Mouse (Mus musculus) hindbrain, embryonic 13.5 days (tissue): ENCODE measurements around the gene Ss18l2. TPM values are rescaled to one million over a fixed set of nuclear protein-coding genes. Genes with fewer than 3 reads are reported as not detected.

Experiments
- ATAC-seq: fragments of 200-750 bp; cut with Nextera tagmentation; 2 replicates; pipeline ENCODE4 v1.8.0; 2017; ENCODE audit warnings: moderate TSS enrichment; ENCODE audit not compliant: low FRiP score
- H3K27ac ChIP-seq: fragments of 300-500 bp; sonication (generic); 2 replicates; pipeline ENCODE4 v1.5.1; 2015; ENCODE audit warnings: inconsistent platforms, mild to moderate bottlenecking, moderate library complexity
- H3K27me3 ChIP-seq: fragments of 300-500 bp; sonication (generic); 2 replicates; pipeline ENCODE4 v1.6.1; 2015; ENCODE audit warnings: mild to moderate bottlenecking, inconsistent platforms
- H3K36me3 ChIP-seq: fragments of 300-500 bp; sonication (generic); 2 replicates; pipeline ENCODE4 v1.6.1; 2015; ENCODE audit warnings: mild to moderate bottlenecking, inconsistent platforms
- H3K4me1 ChIP-seq: fragments of 300-500 bp; sonication (generic); replicated peaks from 2 replicates; pipeline ENCODE4 v1.6.1; 2015; ENCODE audit warnings: inconsistent platforms
- H3K4me2 ChIP-seq: fragments of 300-500 bp; sonication (generic); 2 replicates; pipeline ENCODE4 v1.6.1; 2015; ENCODE audit warnings: inconsistent platforms, mild to moderate bottlenecking, moderate library complexity
- H3K4me3 ChIP-seq: fragments of 300-500 bp; sonication (generic); 2 replicates; pipeline ENCODE4 v1.5.1; 2015; ENCODE audit warnings: mild to moderate bottlenecking, inconsistent platforms
- H3K9ac ChIP-seq: fragments of 300-500 bp; sonication (generic); 2 replicates; pipeline ENCODE4 v1.6.1; 2015; ENCODE audit warnings: mild to moderate bottlenecking, inconsistent platforms
- H3K9me3 ChIP-seq: fragments of 300-500 bp; sonication (generic); 2 replicates; pipeline ENCODE4 v1.6.1; 2016; ENCODE audit warnings: inconsistent platforms
- WGBS: fragments of 180-500 bp; shearing (Covaris S2); methylation state at CpG from one replicate; pipeline ENCODE4 v1.1.7; 2015; 5-methylcytosine and 5-hydroxymethylcytosine counted together
- polyA plus RNA-seq: library from polyadenylated mRNA; unstranded; fragments of >200 nt; fragmentation: Nextera tagmentation; extraction: Ambion mirVana; gene quantifications from 2 replicates; pipeline ENCODE4 v1.2.1, GENCODE M21; 2015

Ss18l2 gene
- 162 and 166 TPM in 2 replicates for polyA plus RNA-seq

GRCm38 (mm10) chr9:121709898-121710583 is at the start of gene Ss18l2:
Gene Ss18l2, plus strand, starts transcription at chr9:121710329.
- peak within 1 kb of the TSS; percentile 97 for H3K27ac ChIP-seq
- ATAC-seq = peak; percentile 98
- WGBS = 4% methylated on average over 37 of the region's 37 CpGs
- H3K36me3 ChIP-seq = peaks cover 17% of the 10 kb centered on the region
- H3K9ac ChIP-seq = peak within 1 kb of the TSS; percentile 94
- H3K4me3 ChIP-seq = peak within 1 kb of the TSS; percentile 91
- H3K4me1 ChIP-seq = peaks cover 33% of the 10 kb centered on the region
- H3K9me3 ChIP-seq = no peaks in the 10 kb centered on the region
- 0 out of 2 replicates have a peak, but pooled peaks cover 4% of the 10 kb centered on the region for H3K27me3 ChIP-seq
- H3K4me2 ChIP-seq = peak within 1 kb of the TSS; percentile 85

DNA sequence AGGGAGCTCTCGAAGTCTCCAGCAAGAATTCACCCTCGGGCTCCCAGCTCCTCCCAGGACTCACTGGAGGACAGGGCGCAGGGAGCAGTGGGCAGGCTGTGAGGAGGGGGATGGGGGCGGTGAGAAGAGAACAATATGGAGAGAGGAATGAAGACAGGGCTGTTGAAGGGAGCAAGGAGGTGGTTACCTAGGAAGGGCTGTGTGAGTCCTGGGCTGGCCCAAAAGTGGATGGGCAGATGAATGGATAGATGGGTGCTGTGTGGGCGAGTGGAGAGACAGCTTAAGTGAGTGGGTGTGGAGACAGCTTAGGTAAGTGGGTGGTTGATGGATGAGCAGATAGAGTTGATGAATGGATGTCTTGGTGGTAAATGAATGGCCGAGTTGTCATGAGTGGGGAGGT is 46.7 kb upstream of the Ss18l2 start:
- peaks cover 17% of the 10 kb centered on the region for H3K4me1 ChIP-seq
- no peak overlapping the region for H3K4me3 ChIP-seq
- no peaks in the 10 kb centered on the region for H3K36me3 ChIP-seq
- WGBS = 74% methylated on average over 6 of the region's 6 CpGs
- no peak overlapping the region for H3K27ac ChIP-seq
- no peak overlapping the region for H3K4me2 ChIP-seq
- ATAC-seq = no peak
- no peak overlapping the region for H3K9ac ChIP-seq
- no peaks in the 10 kb centered on the region for H3K9me3 ChIP-seq
- peaks cover 22% of the 10 kb centered on the region for H3K27me3 ChIP-seq

GRCm38 (mm10) chr9:121664104-121664503 is 46.0 kb upstream of the Ss18l2 start:
- Histone ChIP-seq H3K4me2 (no peak overlapping the region), H3K4me3 (no peak overlapping the region), H3K27me3 (peaks cover 28% of the 10 kb centered on the region), H3K4me1 (peaks cover 22% of the 10 kb centered on the region), H3K36me3 (no peaks in the 10 kb centered on the region), H3K27ac (no peak overlapping the region), H3K9ac (no peak overlapping the region), H3K9me3 (no peaks in the 10 kb centered on the region)
- no peak for ATAC-seq
- WGBS = 85% methylated on average over 5 of the region's 5 CpGs

- WGBS = 62% methylated on average over 16 of the region's 16 CpGs
- peak; percentile 46; the same call in 1 of the 2 replicates for ATAC-seq
- peak overlapping the region; percentile 73 for H3K27ac ChIP-seq
These were observed 43.0 kb upstream of the Ss18l2 start for GRCm38 (mm10) chr9:121666957-121667630.

GRCm38 (mm10) chr9:121667822-121668221 is 42.3 kb upstream of the Ss18l2 start:
- Histone ChIP-seq H3K4me3 (no peak overlapping the region), H3K27ac (no peak overlapping the region), H3K9me3 (no peaks in the 10 kb centered on the region), H3K9ac (no peak overlapping the region), H3K36me3 (no peaks in the 10 kb centered on the region), H3K4me2 (no peak overlapping the region), H3K4me1 (peaks cover 45% of the 10 kb centered on the region), H3K27me3 (peaks cover 43% of the 10 kb centered on the region)
- no peak for ATAC-seq
- 53% methylated on average over 11 of the region's 11 CpGs for WGBS

More at GRCm38 (mm10) chr9:121666957-121667630, 43.0 kb upstream of the Ss18l2 start:
- Histone ChIP-seq H3K36me3 (no peaks in the 10 kb centered on the region), H3K27me3 (peaks cover 43% of the 10 kb centered on the region), H3K4me1 (peaks cover 40% of the 10 kb centered on the region), H3K9me3 (no peaks in the 10 kb centered on the region), H3K4me2 (no peak overlapping the region), H3K4me3 (no peak overlapping the region), H3K9ac (no peak overlapping the region)

GRCm38 (mm10) chr9:121669348-121669791 is 40.8 kb upstream of the Ss18l2 start:
- WGBS = under 1% methylated on average over 28 of the region's 28 CpGs
- Histone ChIP-seq H3K4me2 (peak overlapping the region; percentile 71), H3K9me3 (no peaks in the 10 kb centered on the region), H3K4me3 (peak overlapping the region; percentile 40), H3K9ac (peak overlapping the region; percentile 71), H3K4me1 (peaks cover 45% of the 10 kb centered on the region), H3K27ac (no peak overlapping the region), H3K36me3 (no peaks in the 10 kb centered on the region), H3K27me3 (peaks cover 46% of the 10 kb centered on the region)
- ATAC-seq = peak; percentile 44; the same call in 1 of the 2 replicates

DNA sequence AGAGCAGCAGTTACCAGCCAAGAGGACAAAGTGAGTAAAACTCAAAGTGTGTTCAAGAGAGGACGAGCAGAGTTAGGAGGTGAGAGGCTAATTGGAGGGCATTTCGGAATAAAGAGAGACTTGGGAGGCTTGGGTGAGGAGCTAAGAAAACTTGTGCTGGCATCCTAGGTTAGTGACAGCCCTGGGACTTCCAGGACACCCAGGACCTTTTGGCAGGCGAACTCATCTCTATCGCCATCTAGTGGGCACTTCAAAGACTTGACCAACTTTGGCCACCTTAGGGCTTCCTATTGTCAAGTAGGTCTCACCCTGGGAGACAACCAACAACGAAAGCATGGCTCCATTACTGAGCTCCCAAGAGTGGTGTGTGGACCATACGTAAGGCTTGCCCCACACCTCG is 38.8 kb upstream of the Ss18l2 start:
- H3K4me3 ChIP-seq = no peak overlapping the region
- H3K9ac ChIP-seq = no peak overlapping the region
- H3K4me2 ChIP-seq = no peak overlapping the region
- no peaks in the 10 kb centered on the region for H3K9me3 ChIP-seq
- H3K27ac ChIP-seq = no peak overlapping the region
- H3K4me1 ChIP-seq = peaks cover 45% of the 10 kb centered on the region
- no peaks in the 10 kb centered on the region for H3K36me3 ChIP-seq
- 22% methylated on average over 7 of the region's 7 CpGs for WGBS
- ATAC-seq = no peak
- peaks cover 43% of the 10 kb centered on the region for H3K27me3 ChIP-seq

DNA sequence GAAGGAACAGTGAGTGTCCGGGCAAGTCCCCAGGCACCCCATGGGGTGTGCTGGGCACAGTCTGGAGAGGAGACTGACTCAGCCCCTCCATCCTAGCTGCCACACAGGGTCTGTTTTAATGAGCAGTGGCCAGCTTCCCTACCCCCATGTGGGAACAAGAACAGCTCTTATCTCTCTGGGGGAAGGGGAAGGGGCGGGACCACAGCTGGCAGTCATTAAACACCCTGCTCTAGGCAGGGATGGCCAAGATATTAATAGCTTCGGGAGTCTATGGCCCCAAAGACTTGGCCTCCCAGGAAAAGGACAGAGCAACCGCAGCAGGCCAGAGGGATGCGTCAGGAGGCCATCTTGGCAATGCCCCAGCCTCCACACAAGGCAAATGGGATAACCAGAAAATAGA is 37.8 kb upstream of the Ss18l2 start:
- peaks cover 38% of the 10 kb centered on the region for H3K27me3 ChIP-seq
- H3K9ac ChIP-seq = no peak overlapping the region
- no peak overlapping the region for H3K4me2 ChIP-seq
- 62% methylated on average over 5 of the region's 5 CpGs for WGBS
- H3K4me1 ChIP-seq = peaks cover 36% of the 10 kb centered on the region
- H3K36me3 ChIP-seq = no peaks in the 10 kb centered on the region
- no peak overlapping the region for H3K4me3 ChIP-seq
- H3K27ac ChIP-seq = no peak overlapping the region; the same call in 1 of the 2 replicates
- H3K9me3 ChIP-seq = no peaks in the 10 kb centered on the region
- ATAC-seq = no peak

DNA sequence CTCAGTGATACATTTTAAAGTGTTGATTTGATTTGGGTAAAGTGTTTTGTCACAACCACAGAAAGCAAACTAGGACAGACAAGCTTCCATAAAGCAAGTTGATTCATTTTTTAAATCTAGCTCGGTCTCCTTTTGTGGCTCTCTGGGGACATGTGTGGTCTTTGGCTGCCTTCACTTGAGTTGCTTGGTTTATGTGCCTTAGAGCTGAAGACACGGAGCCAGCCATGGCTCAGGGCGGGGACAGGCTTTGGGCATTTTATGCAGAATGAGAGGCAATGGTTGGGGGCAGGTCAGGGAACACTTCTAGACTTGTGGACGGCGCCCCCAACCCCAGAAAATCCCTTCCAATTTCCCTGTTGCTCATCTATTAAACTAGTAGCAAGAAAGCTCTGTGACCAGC is 36.4 kb upstream of the Ss18l2 start:
- 87% methylated on average over 5 of the region's 5 CpGs for WGBS
- H3K27me3 ChIP-seq = peaks cover 24% of the 10 kb centered on the region
- peaks cover 27% of the 10 kb centered on the region for H3K4me1 ChIP-seq
- no peaks in the 10 kb centered on the region for H3K36me3 ChIP-seq
- ATAC-seq = no peak
- no peak overlapping the region for H3K4me2 ChIP-seq
- H3K4me3 ChIP-seq = no peak overlapping the region
- H3K9ac ChIP-seq = no peak overlapping the region
- H3K9me3 ChIP-seq = no peaks in the 10 kb centered on the region
- no peak overlapping the region for H3K27ac ChIP-seq

- Histone ChIP-seq H3K27me3 (peaks cover 13% of the 10 kb centered on the region), H3K4me2 (no peak overlapping the region), H3K9me3 (no peaks in the 10 kb centered on the region), H3K27ac (no peak overlapping the region), H3K4me3 (no peak overlapping the region), H3K36me3 (no peaks in the 10 kb centered on the region), H3K4me1 (peaks cover 21% of the 10 kb centered on the region), H3K9ac (no peak overlapping the region)
- ATAC-seq = no peak
- 88% methylated on average over 9 of the region's 9 CpGs for WGBS
These were observed 35.1 kb upstream of the Ss18l2 start for GRCm38 (mm10) chr9:121675011-121675410.

- 77% methylated on average over 2 of the region's 2 CpGs for WGBS
- Histone ChIP-seq H3K27me3 (peaks cover 8% of the 10 kb centered on the region; the same call in 1 of the 2 replicates), H3K27ac (no peak overlapping the region), H3K4me3 (no peak overlapping the region), H3K9ac (no peak overlapping the region), H3K36me3 (no peaks in the 10 kb centered on the region), H3K4me2 (no peak overlapping the region), H3K4me1 (peaks cover 19% of the 10 kb centered on the region), H3K9me3 (no peaks in the 10 kb centered on the region)
- no peak for ATAC-seq
These were observed 34.6 kb upstream of the Ss18l2 start for GRCm38 (mm10) chr9:121675556-121675955.

- Histone ChIP-seq H3K4me2 (no peak overlapping the region), H3K27me3 (0 out of 2 replicates have a peak, but pooled peaks cover 3% of the 10 kb centered on the region), H3K9me3 (no peaks in the 10 kb centered on the region), H3K4me3 (no peak overlapping the region), H3K36me3 (peaks cover 10% of the 10 kb centered on the region), H3K9ac (no peak overlapping the region), H3K27ac (no peak overlapping the region), H3K4me1 (peaks cover 15% of the 10 kb centered on the region)
- no peak for ATAC-seq
- 83% methylated on average over 4 of the region's 4 CpGs for WGBS
These were observed 33.1 kb upstream of the Ss18l2 start for GRCm38 (mm10) chr9:121677069-121677468.
